14 mouse cellular contexts compared by ENCODE assay signal in genomic region chr11:65769990-65770389, GRCm38 (mm10).
"Had no signal": no experiment of that assay in that cellular context is flagged by ENCODE, and none has a peak within 500 bp of the region (broad histone marks: within the 10 kb centered on the region; RNA-seq: fewer than 3 reads in every experiment).

No protein-coding gene starts in this region.

- H3K9ac ChIP-seq: intestine, embryonic 15.5 days; limb, embryonic 15.5 days; liver, embryonic 13.5 days; midbrain, embryonic 12.5 days had no signal

- H3K9me3 ChIP-seq: intestine, embryonic 15.5 days; limb, embryonic 15.5 days; liver, embryonic 13.5 days; midbrain, embryonic 12.5 days had no signal

- DNase-seq: kidney, adult 18-20 months; kidney, postnatal 10 days; kidney, postnatal 4 days; liver, embryonic 13.5 days; lung, adult 18-20 months; right cerebral cortex, adult 18-20 months; right cerebral cortex, postnatal 25 days; thymus, adult 18-20 months; thymus, postnatal 14 days had no signal

- H3K27ac ChIP-seq: intestine, embryonic 15.5 days; left cerebral cortex, adult 2 months; limb, embryonic 15.5 days; liver, embryonic 13.5 days; midbrain, embryonic 12.5 days had no signal

- H3K27me3 ChIP-seq: intestine, embryonic 15.5 days; limb, embryonic 15.5 days; liver, embryonic 13.5 days; midbrain, embryonic 12.5 days had no signal

- ATAC-seq: intestine, embryonic 15.5 days; midbrain, embryonic 16.5 days had no signal

- H3K36me3 ChIP-seq: intestine, embryonic 15.5 days; limb, embryonic 15.5 days; midbrain, embryonic 12.5 days had no signal

- H3K4me2 ChIP-seq: intestine, embryonic 15.5 days; limb, embryonic 15.5 days; liver, embryonic 13.5 days; midbrain, embryonic 12.5 days had no signal

- H3K4me3 ChIP-seq: intestine, embryonic 15.5 days; left cerebral cortex, adult 2 months; limb, embryonic 15.5 days; liver, embryonic 13.5 days; midbrain, embryonic 12.5 days had no signal
